Mouse (Mus musculus): Measurements from ENCODE around the gene Ncor2. TPM values are rescaled to one million over a fixed set of nuclear protein-coding genes. Genes with fewer than 3 reads are reported as not detected.

Gene Ncor2
- polyA plus RNA-seq, 1 experiment from 2014 or later, result 17.6 TPM

GRCm38 (mm10) chr5:125132069-125132468 is 47.0 kb downstream of the Ncor2 start:
- H3K4me2 ChIP-seq (ENCODE audit: low read depth, low read length), result no peak overlapping the region
- no peaks in the 10 kb centered on the region for H3K36me3 ChIP-seq (ENCODE audit: control insufficient read depth, insufficient read depth)
- H3K9ac ChIP-seq (ENCODE audit: low read length), result 0 out of 2 replicates have a peak overlapping the region, but pooled peaks have one; percentile 9
- no peak for ATAC-seq (replicated peaks; ENCODE audit: extremely low read depth, insufficient read depth, low FRiP score)
- H3K9me3 ChIP-seq (replicated peaks; ENCODE audit: control insufficient read depth, low read length), result no peaks in the 10 kb centered on the region
- peaks cover 71% of the 10 kb centered on the region for H3K4me1 ChIP-seq (ENCODE audit: control insufficient read depth, insufficient read depth, low read length)
- H3K27me3 ChIP-seq (ENCODE audit: control insufficient read depth, insufficient read depth, low read length), result no peaks in the 10 kb centered on the region
- H3K27ac ChIP-seq (ENCODE audit: low read length), result no peak overlapping the region
- H3K4me3 ChIP-seq (ENCODE audit: low read length), result no peak overlapping the region
- 80% methylated on average over 2 of the region's 2 CpGs for WGBS

GRCm38 (mm10) chr5:125130406-125130805 is 48.6 kb downstream of the Ncor2 start:
- no peak overlapping the region for H3K4me3 ChIP-seq (ENCODE audit: low read length)
- no peaks in the 10 kb centered on the region for H3K27me3 ChIP-seq (ENCODE audit: control insufficient read depth, insufficient read depth, low read length)
- H3K9me3 ChIP-seq (replicated peaks; ENCODE audit: control insufficient read depth, low read length), result no peaks in the 10 kb centered on the region
- no peak overlapping the region for H3K4me2 ChIP-seq (ENCODE audit: low read depth, low read length)
- peaks cover 66% of the 10 kb centered on the region for H3K4me1 ChIP-seq (ENCODE audit: control insufficient read depth, insufficient read depth, low read length)
- 76% methylated on average over 3 of the region's 3 CpGs for WGBS
- no peak for ATAC-seq (replicated peaks; ENCODE audit: extremely low read depth, insufficient read depth, low FRiP score)
- H3K27ac ChIP-seq (ENCODE audit: low read length), result no peak overlapping the region
- H3K36me3 ChIP-seq (ENCODE audit: control insufficient read depth, insufficient read depth), result no peaks in the 10 kb centered on the region
- no peak overlapping the region for H3K9ac ChIP-seq (ENCODE audit: low read length)

- Histone ChIP-seq H3K4me3 (ENCODE audit: low read length) (no peak overlapping the region), H3K4me2 (ENCODE audit: low read depth, low read length) (no peak overlapping the region), H3K27ac (ENCODE audit: low read length) (peak overlapping the region; percentile 39; the same call in 1 of the 2 replicates), H3K9ac (ENCODE audit: low read length) (peak overlapping the region; percentile 50; the same call in 1 of the 2 replicates), H3K9me3 (replicated peaks; ENCODE audit: control insufficient read depth, low read length) (no peaks in the 10 kb centered on the region), H3K36me3 (ENCODE audit: control insufficient read depth, insufficient read depth) (no peaks in the 10 kb centered on the region), H3K4me1 (ENCODE audit: control insufficient read depth, insufficient read depth, low read length) (peaks cover 60% of the 10 kb centered on the region), H3K27me3 (ENCODE audit: control insufficient read depth, insufficient read depth, low read length) (no peaks in the 10 kb centered on the region)
- no peak; the same call in 1 of the 2 replicates for ATAC-seq (replicated peaks; ENCODE audit: extremely low read depth, insufficient read depth, low FRiP score)
- 73% methylated on average over 14 of the region's 14 CpGs for WGBS
Measured at GRCm38 (mm10) chr5:125128939-125129385, 50.1 kb downstream of the Ncor2 start.

- Histone ChIP-seq H3K4me3 (ENCODE audit: low read length) (no peak overlapping the region), H3K9me3 (replicated peaks; ENCODE audit: control insufficient read depth, low read length) (no peaks in the 10 kb centered on the region), H3K4me1 (ENCODE audit: control insufficient read depth, insufficient read depth, low read length) (peaks cover 59% of the 10 kb centered on the region), H3K27me3 (ENCODE audit: control insufficient read depth, insufficient read depth, low read length) (no peaks in the 10 kb centered on the region), H3K27ac (ENCODE audit: low read length) (no peak overlapping the region), H3K4me2 (ENCODE audit: low read depth, low read length) (no peak overlapping the region), H3K9ac (ENCODE audit: low read length) (no peak overlapping the region), H3K36me3 (ENCODE audit: control insufficient read depth, insufficient read depth) (no peaks in the 10 kb centered on the region)
- 86% methylated on average over 1 of the region's 1 CpGs for WGBS
- no peak for ATAC-seq (replicated peaks; ENCODE audit: extremely low read depth, insufficient read depth, low FRiP score)
Measured at GRCm38 (mm10) chr5:125127920-125128319, 51.1 kb downstream of the Ncor2 start.

- no peaks in the 10 kb centered on the region for H3K36me3 ChIP-seq (ENCODE audit: control insufficient read depth, insufficient read depth)
- H3K4me1 ChIP-seq (ENCODE audit: control insufficient read depth, insufficient read depth, low read length), result peaks cover 59% of the 10 kb centered on the region
- H3K9me3 ChIP-seq (replicated peaks; ENCODE audit: control insufficient read depth, low read length), result no peaks in the 10 kb centered on the region
- WGBS, result 82% methylated on average over 4 of the region's 4 CpGs
- H3K27me3 ChIP-seq (ENCODE audit: control insufficient read depth, insufficient read depth, low read length), result no peaks in the 10 kb centered on the region
- H3K9ac ChIP-seq (ENCODE audit: low read length), result no peak overlapping the region
- no peak overlapping the region for H3K4me3 ChIP-seq (ENCODE audit: low read length)
- no peak overlapping the region for H3K4me2 ChIP-seq (ENCODE audit: low read depth, low read length)
- no peak for ATAC-seq (replicated peaks; ENCODE audit: extremely low read depth, insufficient read depth, low FRiP score)
- no peak overlapping the region for H3K27ac ChIP-seq (ENCODE audit: low read length)
Measured at GRCm38 (mm10) chr5:125127426-125127825, 51.6 kb downstream of the Ncor2 start.

- H3K9me3 ChIP-seq (replicated peaks; ENCODE audit: control insufficient read depth, low read length), result no peaks in the 10 kb centered on the region
- H3K27me3 ChIP-seq (ENCODE audit: control insufficient read depth, insufficient read depth, low read length), result no peaks in the 10 kb centered on the region
- ATAC-seq (replicated peaks; ENCODE audit: extremely low read depth, insufficient read depth, low FRiP score), result no peak
- peaks cover 49% of the 10 kb centered on the region for H3K4me1 ChIP-seq (ENCODE audit: control insufficient read depth, insufficient read depth, low read length)
- H3K4me3 ChIP-seq (ENCODE audit: low read length), result no peak overlapping the region
- peak overlapping the region; percentile 51; the same call in 1 of the 2 replicates for H3K27ac ChIP-seq (ENCODE audit: low read length)
- WGBS, result 76% methylated on average over 4 of the region's 4 CpGs
- no peak overlapping the region for H3K4me2 ChIP-seq (ENCODE audit: low read depth, low read length)
- H3K9ac ChIP-seq (ENCODE audit: low read length), result no peak overlapping the region
- H3K36me3 ChIP-seq (ENCODE audit: control insufficient read depth, insufficient read depth), result no peaks in the 10 kb centered on the region
Measured at GRCm38 (mm10) chr5:125125966-125126464, 53.0 kb downstream of the Ncor2 start.

GRCm38 (mm10) chr5:125125219-125125618 is 53.8 kb downstream of the Ncor2 start:
- Histone ChIP-seq H3K4me1 (ENCODE audit: control insufficient read depth, insufficient read depth, low read length) (peaks cover 46% of the 10 kb centered on the region), H3K27me3 (ENCODE audit: control insufficient read depth, insufficient read depth, low read length) (no peaks in the 10 kb centered on the region), H3K4me2 (ENCODE audit: low read depth, low read length) (no peak overlapping the region), H3K9ac (ENCODE audit: low read length) (peak overlapping the region; percentile 30; the same call in 1 of the 2 replicates), H3K4me3 (ENCODE audit: low read length) (no peak overlapping the region), H3K36me3 (ENCODE audit: control insufficient read depth, insufficient read depth) (no peaks in the 10 kb centered on the region), H3K27ac (ENCODE audit: low read length) (peak overlapping the region; percentile 51), H3K9me3 (replicated peaks; ENCODE audit: control insufficient read depth, low read length) (no peaks in the 10 kb centered on the region)
- no peak for ATAC-seq (replicated peaks; ENCODE audit: extremely low read depth, insufficient read depth, low FRiP score)
- 35% methylated on average over 3 of the region's 3 CpGs for WGBS

- Histone ChIP-seq H3K9ac (ENCODE audit: low read length) (no peak overlapping the region), H3K27me3 (ENCODE audit: control insufficient read depth, insufficient read depth, low read length) (no peaks in the 10 kb centered on the region), H3K4me3 (ENCODE audit: low read length) (no peak overlapping the region), H3K4me2 (ENCODE audit: low read depth, low read length) (no peak overlapping the region), H3K27ac (ENCODE audit: low read length) (no peak overlapping the region), H3K9me3 (replicated peaks; ENCODE audit: control insufficient read depth, low read length) (no peaks in the 10 kb centered on the region), H3K4me1 (ENCODE audit: control insufficient read depth, insufficient read depth, low read length) (peaks cover 34% of the 10 kb centered on the region), H3K36me3 (ENCODE audit: control insufficient read depth, insufficient read depth) (peaks cover 5% of the 10 kb centered on the region)
- no peak for ATAC-seq (replicated peaks; ENCODE audit: extremely low read depth, insufficient read depth, low FRiP score)
- 82% methylated on average over 7 of the region's 7 CpGs for WGBS
Measured at GRCm38 (mm10) chr5:125124002-125124401, 55.0 kb downstream of the Ncor2 start.

GRCm38 (mm10) chr5:125123206-125123605 is 55.8 kb downstream of the Ncor2 start:
- ATAC-seq (replicated peaks; ENCODE audit: extremely low read depth, insufficient read depth, low FRiP score), result no peak
- Histone ChIP-seq H3K36me3 (ENCODE audit: control insufficient read depth, insufficient read depth) (peaks cover 13% of the 10 kb centered on the region), H3K27me3 (ENCODE audit: control insufficient read depth, insufficient read depth, low read length) (no peaks in the 10 kb centered on the region), H3K27ac (ENCODE audit: low read length) (no peak overlapping the region), H3K9ac (ENCODE audit: low read length) (no peak overlapping the region), H3K4me3 (ENCODE audit: low read length) (no peak overlapping the region), H3K9me3 (replicated peaks; ENCODE audit: control insufficient read depth, low read length) (no peaks in the 10 kb centered on the region), H3K4me2 (ENCODE audit: low read depth, low read length) (no peak overlapping the region), H3K4me1 (ENCODE audit: control insufficient read depth, insufficient read depth, low read length) (peaks cover 26% of the 10 kb centered on the region)
- 71% methylated on average over 3 of the region's 3 CpGs for WGBS

Data from heart, embryonic 16.5 days (tissue).